Mouse (Mus musculus) CH12.LX (cell line): ENCODE results near the gene Mef2a.

ENCODE experiments used
- BHLHE40 ChIP-seq: IDR thresholded peaks from 2 replicates; pipeline ENCODE4 v1.6.1; 2011; ENCODE audit warnings: mild to moderate bottlenecking, low read depth, low read length, improper control_type of control experiment
- CHD2 ChIP-seq: IDR thresholded peaks from 2 replicates; pipeline ENCODE4 v1.6.1; 2011; ENCODE audit warnings: low read length, improper control_type of control experiment
- CTCF ChIP-seq, 2 experiments: IDR thresholded peaks in 1 of 2; conservative IDR thresholded peaks in 1 of 2; 2 replicates each; pipeline ENCODE4 v1.5.1; 2011 to 2012; ENCODE audit warnings: low read depth in 2 of 2, low read length in 2 of 2, improper control_type of control experiment in 1 of 2, inconsistent platforms in 1 of 2, mild to moderate bottlenecking in 1 of 2, moderate library complexity in 1 of 2
- E2F4 ChIP-seq: IDR thresholded peaks from 2 replicates; pipeline ENCODE4 v1.6.1; 2011; ENCODE audit warnings: low read depth, low read length, improper control_type of control experiment; ENCODE audit not compliant: insufficient replicate concordance
- EP300 ChIP-seq: IDR thresholded peaks from 2 replicates; pipeline ENCODE4 v1.6.1; 2011; ENCODE audit warnings: low read length, improper control_type of control experiment
- JUN ChIP-seq: IDR thresholded peaks from 2 replicates; pipeline ENCODE4 v1.6.1; 2011; ENCODE audit warnings: low read depth, mild to moderate bottlenecking, low read length, improper control_type of control experiment, moderate library complexity; ENCODE audit not compliant: insufficient read depth
- KAT2A ChIP-seq: IDR thresholded peaks from 2 replicates; pipeline ENCODE4 v1.6.1; 2012; ENCODE audit warnings: low read length, improper control_type of control experiment, inconsistent platforms; ENCODE audit not compliant: insufficient replicate concordance
- MAFK ChIP-seq: IDR thresholded peaks from 2 replicates; pipeline ENCODE4 v1.6.1; 2011; ENCODE audit warnings: low read length, improper control_type of control experiment; ENCODE audit not compliant: insufficient replicate concordance
- MAX ChIP-seq: IDR thresholded peaks from 2 replicates; pipeline ENCODE4 v1.6.1; 2011; ENCODE audit warnings: low read length, improper control_type of control experiment
- MAZ ChIP-seq: IDR thresholded peaks from 2 replicates; pipeline ENCODE4 v1.6.1; 2012; ENCODE audit warnings: low read depth, mild to moderate bottlenecking, inconsistent platforms, low read length, improper control_type of control experiment, moderate library complexity
- POLR2A ChIP-seq: IDR thresholded peaks from 2 replicates; pipeline ENCODE4 v1.6.1; 2011; ENCODE audit warnings: low read depth, mild to moderate bottlenecking, improper control_type of control experiment, low read length
- SIN3A ChIP-seq: IDR thresholded peaks from 2 replicates; pipeline ENCODE4 v1.6.1; 2012; ENCODE audit warnings: low read length, improper control_type of control experiment, inconsistent platforms
- USF1 ChIP-seq: IDR thresholded peaks from 2 replicates; pipeline ENCODE4 v1.6.1; 2014; ENCODE audit warnings: low read depth, mild to moderate bottlenecking, inconsistent platforms, low read length, improper control_type of control experiment
- ZMIZ1 ChIP-seq: IDR thresholded peaks from 2 replicates; pipeline ENCODE4 v1.6.1; 2012; ENCODE audit warnings: low read depth, mild to moderate bottlenecking, inconsistent platforms, low read length, improper control_type of control experiment

DNA sequence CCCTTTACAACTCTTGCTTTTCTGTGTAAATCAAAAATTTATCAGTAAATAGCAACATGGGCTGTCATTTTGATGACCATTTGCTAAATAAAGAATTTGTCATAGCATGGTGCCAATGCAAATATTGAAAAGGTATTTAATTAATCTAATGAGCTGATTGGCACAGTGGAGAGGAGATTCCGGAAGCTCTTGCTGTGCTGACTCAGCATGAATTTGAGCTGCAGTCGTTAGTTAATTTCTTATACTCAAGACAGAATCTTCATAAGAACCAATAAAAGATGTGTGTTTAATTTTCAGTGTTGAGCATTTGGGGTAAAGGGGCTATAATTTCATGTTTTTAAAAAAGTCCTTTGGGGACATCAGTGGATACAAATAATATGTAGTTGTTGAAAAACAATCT, 31.5 kb upstream of the Mef2a start:
- TF ChIP-seq POLR2A (no peak), CTCF (conservative IDR thresholded peaks at IDR 0.05 in 1 of 2, IDR thresholded peaks at IDR 0.05 in 1 of 2; ENCODE audit: low read depth in 2 of 2, low read length in 2 of 2) (no peak), SIN3A (no peak), KAT2A (no peak), USF1 (no peak), MAX (no peak), EP300 (no peak), JUN (no peak), E2F4 (no peak), BHLHE40 (no peak), CHD2 (no peak), MAFK (peak; percentile 88), MAZ (no peak), ZMIZ1 (no peak)
